Mouse (Mus musculus): ENCODE results near the gene Snx4.

DNA sequence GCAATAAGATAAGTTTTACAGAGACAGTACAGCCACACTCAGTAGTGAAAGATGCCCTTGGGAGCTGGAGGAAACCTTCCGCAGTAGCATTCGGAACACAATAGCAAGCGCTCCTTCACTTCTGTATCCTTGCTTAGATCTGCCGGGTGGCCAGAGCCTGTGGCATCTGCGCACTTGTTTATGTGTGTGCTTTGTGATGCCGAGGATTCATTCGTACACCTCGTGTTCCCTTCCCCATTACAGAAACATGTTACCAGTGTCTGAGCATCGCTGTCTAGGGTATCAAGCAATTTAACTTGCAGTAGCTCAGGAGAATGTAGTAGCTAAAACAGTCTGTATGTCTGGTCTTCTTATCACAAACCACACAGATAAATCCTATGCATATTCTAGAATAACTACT, 44.1 kb downstream of the Snx4 start:
- no peak for TF ChIP-seq POLR2A (IDR thresholded peaks at IDR 0.05; ENCODE audit: insufficient read length, low read depth)
- no peak for TF ChIP-seq POLR2AphosphoS2 (IDR thresholded peaks at IDR 0.05; ENCODE audit: insufficient read length, low read depth)
- TF ChIP-seq MAX (IDR thresholded peaks at IDR 0.05; ENCODE audit: low read depth) = no peak
- TF ChIP-seq USF1 (IDR thresholded peaks at IDR 0.05; ENCODE audit: low read depth) = no peak
- TF ChIP-seq CEBPB (IDR thresholded peaks at IDR 0.05; ENCODE audit: insufficient read depth, poor library complexity, severe bottlenecking) = no peak
- TF ChIP-seq TCF3 (IDR thresholded peaks at IDR 0.05; ENCODE audit: insufficient read length, low read depth) = no peak
- no peak for TF ChIP-seq REST (IDR thresholded peaks at IDR 0.05; ENCODE audit: insufficient read depth, insufficient read length)
- no peak for TF ChIP-seq SRF (IDR thresholded peaks at IDR 0.05; ENCODE audit: control insufficient read depth, insufficient read length, low read depth)
- TF ChIP-seq E2F4 (IDR thresholded peaks at IDR 0.05; ENCODE audit: insufficient read depth) = no peak
- no peak for TF ChIP-seq TCF12 (IDR thresholded peaks at IDR 0.05; ENCODE audit: insufficient read depth, poor library complexity, severe bottlenecking)
- no peak for TF ChIP-seq MYOD1 (IDR thresholded peaks at IDR 0.05; ENCODE audit: control insufficient read depth in 1 of 3, insufficient read length in 2 of 3, low read depth in 2 of 3)
